Mouse (Mus musculus): Measurements from ENCODE around the gene Wdr46.

- TF ChIP-seq CTCF (IDR thresholded peaks at IDR 0.05; ENCODE audit: low read depth, low read length) (no peak), POLR2A (IDR thresholded peaks at IDR 0.05; ENCODE audit: borderline replicate concordance, low read depth, low read length) (no peak)
These were observed 9.9 kb upstream of the Wdr46 start for GRCm38 (mm10) chr17:33930280-33931158.
